In genomic region chrX:153500047-153500345, GRCm38 (mm10) we compare ENCODE assay signal across 9 mouse cellular contexts. TPM values are rescaled to one million over a fixed set of nuclear protein-coding genes. Genes with fewer than 3 reads are reported as not detected.
DNase-seq lines count a peak whose midpoint lies in the region; ATAC-seq lines count a peak whose summit lies in the region.
"Had no signal": no experiment of that assay in that cellular context is flagged by ENCODE, and none has a peak within 500 bp of the region (broad histone marks: within the 10 kb centered on the region; RNA-seq: fewer than 3 reads in every experiment).

No protein-coding gene starts in this region.

- peak overlapping the region; percentile 69 for H3K4me2 ChIP-seq in neural tube, embryonic 11.5 days (ENCODE audit: low read depth)
- H3K4me2 ChIP-seq in heart, embryonic 12.5 days = peak overlapping the region; percentile 91
- H3K4me2 ChIP-seq in limb, embryonic 15.5 days = peak overlapping the region; percentile 63
- H3K4me2 ChIP-seq in stomach, embryonic 16.5 days (ENCODE audit: low read depth, low read length) = peak overlapping the region; percentile 73

- H3K9ac ChIP-seq in neural tube, embryonic 11.5 days (ENCODE audit: low read length) = peak overlapping the region; percentile 85
- peak overlapping the region; percentile 89 for H3K9ac ChIP-seq in heart, embryonic 12.5 days
- H3K9ac ChIP-seq in limb, embryonic 15.5 days = peak overlapping the region; percentile 33; the same call in 1 of the 2 replicates
- H3K9ac ChIP-seq in stomach, embryonic 16.5 days (ENCODE audit: low read length) = peak overlapping the region; percentile 88

- peaks cover 4% of the 10 kb centered on the region; the same call in 1 of the 2 replicates for H3K27me3 ChIP-seq in erythroblast, embryonic 14.5 days (ENCODE audit: control insufficient read depth)
- H3K27me3 ChIP-seq in neural tube, embryonic 11.5 days (ENCODE audit: control insufficient read depth, insufficient read depth, low read length) = no peaks in the 10 kb centered on the region
- H3K27me3 ChIP-seq in heart, embryonic 12.5 days (replicated peaks) = no peaks in the 10 kb centered on the region
- H3K27me3 ChIP-seq in limb, embryonic 15.5 days = no peaks in the 10 kb centered on the region
- H3K27me3 ChIP-seq in stomach, embryonic 16.5 days (ENCODE audit: control insufficient read depth, insufficient read depth, low read length) = no peaks in the 10 kb centered on the region

- peak overlapping the region; percentile 78 for H3K4me3 ChIP-seq in erythroblast, embryonic 14.5 days (replicated peaks)
- H3K4me3 ChIP-seq in neural tube, embryonic 11.5 days (ENCODE audit: low read depth, low read length) = peak overlapping the region; percentile 61
- H3K4me3 ChIP-seq in heart, embryonic 12.5 days = peak overlapping the region; percentile 75
- peak overlapping the region; percentile 58 for H3K4me3 ChIP-seq in limb, embryonic 15.5 days
- H3K4me3 ChIP-seq in stomach, embryonic 16.5 days (replicated peaks; ENCODE audit: low read length) = peak overlapping the region; percentile 60

- peak; percentile 44 for DNase-seq in neural tube, embryonic 11.5 days (ENCODE audit: low spot score)
- DNase-seq in neural tube, embryonic 10.5 days (ENCODE audit: extremely low spot score, low spot score) = no peak
- DNase-seq in left cerebral cortex, adult 9 months (ENCODE audit: low spot score in 2 of 2) = no peak

- H3K4me1 ChIP-seq in erythroblast, embryonic 14.5 days (ENCODE audit: control insufficient read depth) = peaks cover 18% of the 10 kb centered on the region
- no peaks in the 10 kb centered on the region for H3K4me1 ChIP-seq in neural tube, embryonic 11.5 days (ENCODE audit: control insufficient read depth, insufficient read depth, low read length)
- H3K4me1 ChIP-seq in heart, embryonic 12.5 days (replicated peaks) = peaks cover 5% of the 10 kb centered on the region; the same call in 1 of the 2 replicates
- peaks cover 4% of the 10 kb centered on the region; the same call in 1 of the 2 replicates for H3K4me1 ChIP-seq in limb, embryonic 15.5 days
- no peaks in the 10 kb centered on the region for H3K4me1 ChIP-seq in stomach, embryonic 16.5 days (ENCODE audit: control insufficient read depth, insufficient read depth, low read length)

- H3K27ac ChIP-seq in neural tube, embryonic 11.5 days (ENCODE audit: low read depth, low read length) = peak overlapping the region; percentile 34; the same call in 1 of the 2 replicates
- H3K27ac ChIP-seq in heart, embryonic 12.5 days (ENCODE audit: poor library complexity, severe bottlenecking) = no peak overlapping the region
- peak overlapping the region; percentile 22; the same call in 1 of the 2 replicates for H3K27ac ChIP-seq in limb, embryonic 15.5 days
- no peak overlapping the region for H3K27ac ChIP-seq in stomach, embryonic 16.5 days (ENCODE audit: low read length)

- no peak for ATAC-seq in erythroblast, adult 5-6 weeks (replicated peaks; ENCODE audit: low FRiP score, poor library complexity, severe bottlenecking)
- 0 out of 2 replicates have a peak, but pooled peaks have one; percentile 18 for ATAC-seq in neural tube, embryonic 11.5 days (ENCODE audit: insufficient read depth, low FRiP score, low TSS enrichment)
- ATAC-seq in heart, embryonic 12.5 days (ENCODE audit: insufficient number of reproducible peaks, low FRiP score) = no peak
- ATAC-seq in limb, embryonic 15.5 days (ENCODE audit: insufficient number of reproducible peaks, low FRiP score, low TSS enrichment, low read depth) = no peak
- ATAC-seq in stomach, embryonic 16.5 days (ENCODE audit: insufficient read depth, low FRiP score) = no peak

- 23% methylated on average over 12 of the region's 12 CpGs for WGBS in neural tube, embryonic 11.5 days
- WGBS in heart, embryonic 12.5 days = 19% methylated on average over 12 of the region's 12 CpGs
- WGBS in limb, embryonic 15.5 days = 30% methylated on average over 12 of the region's 12 CpGs
- 19% methylated on average over 12 of the region's 12 CpGs for WGBS in stomach, embryonic 16.5 days

- peaks cover 18% of the 10 kb centered on the region for H3K9me3 ChIP-seq in erythroblast, embryonic 14.5 days (ENCODE audit: control insufficient read depth, low read length)
- H3K9me3 ChIP-seq in neural tube, embryonic 11.5 days (ENCODE audit: control insufficient read depth, low read length) = no peaks in the 10 kb centered on the region
- H3K9me3 ChIP-seq in heart, embryonic 12.5 days (replicated peaks) = peaks cover 7% of the 10 kb centered on the region
- H3K9me3 ChIP-seq in limb, embryonic 15.5 days = no peaks in the 10 kb centered on the region
- H3K9me3 ChIP-seq in stomach, embryonic 16.5 days (replicated peaks; ENCODE audit: control insufficient read depth, low read length) = 0 out of 2 replicates have a peak, but pooled peaks cover 4% of the 10 kb centered on the region

- H3K36me3 ChIP-seq in erythroblast, embryonic 14.5 days (ENCODE audit: control insufficient read depth) = peaks cover 4% of the 10 kb centered on the region
- no peaks in the 10 kb centered on the region for H3K36me3 ChIP-seq in neural tube, embryonic 11.5 days (ENCODE audit: control insufficient read depth, insufficient read depth, low read length)
- peaks cover 5% of the 10 kb centered on the region; the same call in 1 of the 2 replicates for H3K36me3 ChIP-seq in heart, embryonic 12.5 days
- H3K36me3 ChIP-seq in limb, embryonic 15.5 days = no peaks in the 10 kb centered on the region
- no peaks in the 10 kb centered on the region for H3K36me3 ChIP-seq in stomach, embryonic 16.5 days (ENCODE audit: control insufficient read depth, insufficient read depth, low read length)

RNA-seq across cellular contexts. Expression of gene Ubqln2, which starts 2.0 kb away (rescaled TPM):
- 2.9 and 3.1 TPM in 2 replicates for polyA plus RNA-seq in erythroblast, embryonic 14.5 days (2012)
- total RNA-seq in erythroblast, adult 5-6 weeks (2015; ENCODE audit: low replicate concordance) = 14.6 and 16.3 TPM in 2 replicates
- total RNA-seq in erythroblast, adult 5-6 weeks (2017; ENCODE audit: low replicate concordance) = 1.4 and 2.5 TPM in 2 replicates
- 52.3 and 53.5 TPM in 2 replicates for polyA plus RNA-seq in neural tube, embryonic 11.5 days (2014; fragmentation: Nextera tagmentation; extraction: Ambion mirVana)
- polyA plus RNA-seq in heart, embryonic 12.5 days (2016; fragmentation: Nextera tagmentation; extraction: Ambion mirVana) = 18.5 and 20.3 TPM in 2 replicates
- polyA plus RNA-seq in limb, embryonic 15.5 days (2015; fragmentation: Nextera tagmentation; extraction: Ambion mirVana) = 13.7 and 16.8 TPM in 2 replicates
- 11.7 and 12.9 TPM in 2 replicates for polyA plus RNA-seq in stomach, embryonic 16.5 days (2015; fragmentation: Nextera tagmentation; extraction: Ambion mirVana)

RNA-seq across cellular contexts. Expression of gene Cypt3, which starts 58.4 kb away (rescaled TPM):
- not detected in 2 replicates for polyA plus RNA-seq in erythroblast, embryonic 14.5 days (2012)
- not detected in 2 replicates for total RNA-seq in erythroblast, adult 5-6 weeks (2015; ENCODE audit: low replicate concordance)
- not detected in 2 replicates for total RNA-seq in erythroblast, adult 5-6 weeks (2017; ENCODE audit: low replicate concordance)
- not detected in 2 replicates for polyA plus RNA-seq in neural tube, embryonic 11.5 days (2014; fragmentation: Nextera tagmentation; extraction: Ambion mirVana)
- not detected in 2 replicates for polyA plus RNA-seq in heart, embryonic 12.5 days (2016; fragmentation: Nextera tagmentation; extraction: Ambion mirVana)
- not detected in 2 replicates for polyA plus RNA-seq in limb, embryonic 15.5 days (2015; fragmentation: Nextera tagmentation; extraction: Ambion mirVana)
- 0.36 TPM in 1 of 2 replicates, not detected in the other for polyA plus RNA-seq in stomach, embryonic 16.5 days (2015; fragmentation: Nextera tagmentation; extraction: Ambion mirVana)
- polyA plus RNA-seq: gonadal fat pad, adult 2 months had no signal

Comparison
In these comparisons a context has a peak if more than half of its experiments do, and no peak if none do; other contexts are left out.
1. H3K27ac ChIP-seq: peak in neural tube, embryonic 11.5 days (single experiment) and limb, embryonic 15.5 days (single experiment); none in heart, embryonic 12.5 days (single experiment) and stomach, embryonic 16.5 days (single experiment).
2. H3K9ac ChIP-seq: peak in every context shown above with its lines; median percentile 89 in heart, embryonic 12.5 days; 88 in stomach, embryonic 16.5 days; 85 in neural tube, embryonic 11.5 days; 33 in limb, embryonic 15.5 days.
3. Peak in every context shown above with its lines, with median percentiles within 50 percentile points of each other: H3K4me3 ChIP-seq and H3K4me2 ChIP-seq.